Mouse (Mus musculus) intestine, embryonic 15.5 days (tissue): Measurements from ENCODE around the gene Slc6a2. TPM values are rescaled to one million over a fixed set of nuclear protein-coding genes. Genes with fewer than 3 reads are reported as not detected.

ENCODE experiments used
- ATAC-seq: fragments of 200-750 bp; cut with Nextera tagmentation; 2 replicates; pipeline ENCODE4 v1.8.0; 2017; ENCODE audit warnings: moderate TSS enrichment, moderate library complexity
- H3K27ac ChIP-seq: fragments of 300-500 bp; sonication (generic); 2 replicates; pipeline ENCODE4 v1.5.1; 2015; ENCODE audit warnings: mild to moderate bottlenecking, inconsistent platforms
- H3K27me3 ChIP-seq: fragments of 300-500 bp; sonication (generic); replicated peaks from 2 replicates; pipeline ENCODE4 v1.6.1; 2015; ENCODE audit warnings: inconsistent platforms
- H3K36me3 ChIP-seq: fragments of 300-500 bp; sonication (generic); 2 replicates; pipeline ENCODE4 v1.6.1; 2015; ENCODE audit warnings: inconsistent platforms
- H3K4me1 ChIP-seq: fragments of 300-500 bp; sonication (generic); replicated peaks from 2 replicates; pipeline ENCODE4 v1.6.1; 2015; ENCODE audit warnings: inconsistent platforms
- H3K4me2 ChIP-seq: fragments of 300-500 bp; sonication (generic); replicated peaks from 2 replicates; pipeline ENCODE4 v1.6.1; 2015; ENCODE audit warnings: mild to moderate bottlenecking, inconsistent platforms
- H3K4me3 ChIP-seq: fragments of 300-500 bp; sonication (generic); replicated peaks from 2 replicates; pipeline ENCODE4 v1.5.1; 2015; ENCODE audit warnings: inconsistent platforms
- H3K9ac ChIP-seq: fragments of 300-500 bp; sonication (generic); 2 replicates; pipeline ENCODE4 v1.6.1; 2015; ENCODE audit warnings: inconsistent platforms
- H3K9me3 ChIP-seq: fragments of 300-500 bp; sonication (generic); 2 replicates; pipeline ENCODE4 v1.6.1; 2016; ENCODE audit warnings: inconsistent platforms
- WGBS: fragments of 180-500 bp; shearing (Covaris S2); methylation state at CpG from one replicate; pipeline ENCODE4 v1.1.7; 2015; 5-methylcytosine and 5-hydroxymethylcytosine counted together
- polyA plus RNA-seq: library from polyadenylated mRNA; unstranded; fragments of >200 nt; fragmentation: Nextera tagmentation; extraction: Ambion mirVana; gene quantifications from 2 replicates; pipeline ENCODE4 v1.2.1, GENCODE M21; 2015

Gene Slc6a2
- polyA plus RNA-seq, 1 experiment from 2014 or later, result 1.3 TPM

- H3K36me3 ChIP-seq, result no peaks in the 10 kb centered on the region
- 83% methylated on average over 4 of the region's 4 CpGs for WGBS
- H3K4me1 ChIP-seq, result no peaks in the 10 kb centered on the region
- ATAC-seq, result no peak
- H3K27me3 ChIP-seq, result no peaks in the 10 kb centered on the region
- H3K9ac ChIP-seq, result no peak overlapping the region
- H3K4me3 ChIP-seq, result no peak overlapping the region
- no peak overlapping the region for H3K4me2 ChIP-seq
- H3K27ac ChIP-seq, result no peak overlapping the region
- no peaks in the 10 kb centered on the region for H3K9me3 ChIP-seq
Observed at GRCm38 (mm10) chr8:93040776-93041567, 81.1 kb downstream of the Slc6a2 start.

GRCm38 (mm10) chr8:93043083-93043482 is 83.2 kb downstream of the Slc6a2 start:
- Histone ChIP-seq H3K4me1 (no peaks in the 10 kb centered on the region), H3K36me3 (no peaks in the 10 kb centered on the region), H3K27me3 (no peaks in the 10 kb centered on the region), H3K4me2 (no peak overlapping the region), H3K9me3 (no peaks in the 10 kb centered on the region), H3K9ac (no peak overlapping the region), H3K27ac (no peak overlapping the region), H3K4me3 (no peak overlapping the region)
- ATAC-seq, result no peak
- 9% methylated on average over 1 of the region's 1 CpGs for WGBS

- no peaks in the 10 kb centered on the region for H3K4me1 ChIP-seq
- no peak within 1 kb of the TSS for H3K4me3 ChIP-seq
- no peak within 1 kb of the TSS for H3K9ac ChIP-seq
- no peaks in the 10 kb centered on the region for H3K9me3 ChIP-seq
- H3K4me2 ChIP-seq, result no peak within 1 kb of the TSS
- H3K27ac ChIP-seq, result no peak within 1 kb of the TSS
- H3K36me3 ChIP-seq, result no peaks in the 10 kb centered on the region
- ATAC-seq, result no peak
- no peaks in the 10 kb centered on the region for H3K27me3 ChIP-seq
- WGBS, result 80% methylated on average over 3 of the region's 3 CpGs
Observed at GRCm38 (mm10) chr8:93048092-93048491, 88.2 kb downstream of the Slc6a2 start, which contains the start of gene Ces1a. TSS of gene Ces1a (minus strand) at chr8:93048192.

GRCm38 (mm10) chr8:93048510-93049416 is 88.9 kb downstream of the Slc6a2 start:
- Histone ChIP-seq H3K27ac (no peak overlapping the region), H3K27me3 (no peaks in the 10 kb centered on the region), H3K9me3 (no peaks in the 10 kb centered on the region), H3K4me1 (no peaks in the 10 kb centered on the region), H3K9ac (no peak overlapping the region), H3K4me3 (no peak overlapping the region), H3K36me3 (no peaks in the 10 kb centered on the region), H3K4me2 (no peak overlapping the region)
- ATAC-seq, result no peak
- WGBS, result 48% methylated on average over 4 of the region's 4 CpGs

Other genes starting within 250 kb of the Slc6a2 start
- 150 and 159 TPM in 2 replicates for gene Mmp2, start 132.8 kb upstream of the Slc6a2 start, polyA plus RNA-seq
- gene Lpcat2, start 104.7 kb upstream of the Slc6a2 start, polyA plus RNA-seq, result 6.7 and 6.8 TPM in 2 replicates
- gene Capns2, start 58.7 kb upstream of the Slc6a2 start, polyA plus RNA-seq, result not detected in 2 replicates
- not detected in 2 replicates for gene Ces1a, start 88.1 kb downstream of the Slc6a2 start, polyA plus RNA-seq
- gene Ces1b, start 119.9 kb downstream of the Slc6a2 start, polyA plus RNA-seq, result 0.14 and 0.16 TPM in 2 replicates
- 1.2 and 1.9 TPM in 2 replicates for gene Ces1c, start 171.2 kb downstream of the Slc6a2 start, polyA plus RNA-seq
- gene Ces1d, start 237.8 kb downstream of the Slc6a2 start, polyA plus RNA-seq, result 1.5 TPM in 2 replicates